Mouse (Mus musculus) CH12.LX (cell line): ENCODE results near the gene Nyx. TPM values are rescaled to one million over a fixed set of nuclear protein-coding genes. Genes with fewer than 3 reads are reported as not detected.

Source experiments
- DNase-seq: peaks from one replicate; pipeline ENCODE4 v3.0.0-alpha.2; 2013; ENCODE audit errors: extremely low read depth
- H3K27ac ChIP-seq: 2 replicates; pipeline ENCODE4 v1.5.1; 2012; ENCODE audit warnings: low read depth, mild to moderate bottlenecking, control low read depth, moderate library complexity; ENCODE audit not compliant: insufficient read depth
- H3K27me3 ChIP-seq: replicated peaks from 2 replicates; pipeline ENCODE3; 2012; ENCODE audit warnings: inconsistent platforms
- H3K36me3 ChIP-seq, 2 experiments: replicated peaks in 1 of 2; 2 replicates each; pipeline versions ENCODE3 to v1.6.1; 2012; ENCODE audit warnings: inconsistent platforms in 1 of 2, low read length in 1 of 2, mild to moderate bottlenecking in 1 of 2, mixed read lengths in 1 of 2, moderate library complexity in 1 of 2; ENCODE audit not compliant: control insufficient read depth in 1 of 2, insufficient read depth in 1 of 2
- H3K4me1 ChIP-seq, 2 experiments: 2 replicates each; pipeline ENCODE4 v1.6.1; 2012; ENCODE audit warnings: inconsistent platforms in 1 of 2, moderate library complexity in 1 of 2; ENCODE audit not compliant: insufficient read depth in 2 of 2, control insufficient read depth in 1 of 2
- H3K4me2 ChIP-seq: 2 replicates; pipeline ENCODE4 v1.6.1; 2012; ENCODE audit warnings: low read depth, mild to moderate bottlenecking, control low read depth; ENCODE audit not compliant: poor library complexity, insufficient read depth, severe bottlenecking
- H3K4me3 ChIP-seq, 3 experiments: fragments of 150-350 bp in 1 of 3; sonication (generic) in 1 of 3; replicated peaks in 1 of 3; 2 replicates each; pipeline versions ENCODE3 to v1.5.1; 2011 to 2012; ENCODE audit warnings: low read depth in 2 of 3, low read length in 2 of 3, mild to moderate bottlenecking in 2 of 3, moderate library complexity in 2 of 3, control low read depth in 1 of 3, improper control_type of control experiment in 1 of 3, inconsistent platforms in 1 of 3, mixed read lengths in 1 of 3; ENCODE audit not compliant: poor library complexity in 1 of 3
- H3K79me2 ChIP-seq: replicated peaks from 2 replicates; pipeline ENCODE4 v1.6.1; 2012; ENCODE audit warnings: mild to moderate bottlenecking, moderate library complexity; ENCODE audit not compliant: control insufficient read depth, poor library complexity, insufficient read depth, severe bottlenecking; ENCODE audit errors: extremely low read depth
- H3K9ac ChIP-seq: 2 replicates; pipeline ENCODE4 v1.6.1; 2012; ENCODE audit warnings: low read depth, mild to moderate bottlenecking, control low read depth, moderate library complexity; ENCODE audit not compliant: insufficient read depth
- H3K9me3 ChIP-seq: replicated peaks from 2 replicates; pipeline ENCODE3; 2012; ENCODE audit warnings: low read length, inconsistent platforms, mixed read lengths
- BHLHE40 ChIP-seq: IDR thresholded peaks from 2 replicates; pipeline ENCODE4 v1.6.1; 2011; ENCODE audit warnings: mild to moderate bottlenecking, low read depth, low read length, improper control_type of control experiment
- CTCF ChIP-seq, 2 experiments: IDR thresholded peaks in 1 of 2; conservative IDR thresholded peaks in 1 of 2; 2 replicates each; pipeline ENCODE4 v1.5.1; 2011 to 2012; ENCODE audit warnings: low read depth in 2 of 2, low read length in 2 of 2, improper control_type of control experiment in 1 of 2, inconsistent platforms in 1 of 2, mild to moderate bottlenecking in 1 of 2, moderate library complexity in 1 of 2
- EP300 ChIP-seq: IDR thresholded peaks from 2 replicates; pipeline ENCODE4 v1.6.1; 2011; ENCODE audit warnings: low read length, improper control_type of control experiment
- IRF4 ChIP-seq: IDR thresholded peaks from 2 replicates; pipeline ENCODE4 v1.6.1; 2014; ENCODE audit warnings: low read depth, mild to moderate bottlenecking, inconsistent platforms, low read length, improper control_type of control experiment
- JUND ChIP-seq: conservative IDR thresholded peaks from 2 replicates; pipeline ENCODE4 v1.6.1; 2011; ENCODE audit warnings: low read depth, low read length, improper control_type of control experiment
- MAFK ChIP-seq: IDR thresholded peaks from 2 replicates; pipeline ENCODE4 v1.6.1; 2011; ENCODE audit warnings: low read length, improper control_type of control experiment; ENCODE audit not compliant: insufficient replicate concordance
- MAX ChIP-seq: IDR thresholded peaks from 2 replicates; pipeline ENCODE4 v1.6.1; 2011; ENCODE audit warnings: low read length, improper control_type of control experiment
- MEF2A ChIP-seq: IDR thresholded peaks from 2 replicates; pipeline ENCODE4 v1.6.1; 2014; ENCODE audit warnings: low read depth, mild to moderate bottlenecking, inconsistent platforms, low read length, improper control_type of control experiment, borderline replicate concordance
- MXI1 ChIP-seq: IDR thresholded peaks from 2 replicates; pipeline ENCODE4 v1.6.1; 2011; ENCODE audit warnings: mild to moderate bottlenecking, low read depth, low read length, improper control_type of control experiment
- NRF1 ChIP-seq: IDR thresholded peaks from 2 replicates; pipeline ENCODE4 v1.6.1; 2014; ENCODE audit warnings: low read depth, mild to moderate bottlenecking, inconsistent platforms, low read length, improper control_type of control experiment, moderate library complexity
- PAX5 ChIP-seq: IDR thresholded peaks from 2 replicates; pipeline ENCODE4 v1.6.1; 2012; ENCODE audit warnings: low read length, inconsistent platforms, mixed read lengths
- POLR2A ChIP-seq: IDR thresholded peaks from 2 replicates; pipeline ENCODE4 v1.6.1; 2011; ENCODE audit warnings: low read depth, mild to moderate bottlenecking, improper control_type of control experiment, low read length
- RAD21 ChIP-seq: IDR thresholded peaks from 2 replicates; pipeline ENCODE4 v1.6.1; 2011; ENCODE audit warnings: low read depth, mild to moderate bottlenecking, low read length, improper control_type of control experiment, moderate library complexity
- SMC3 ChIP-seq: IDR thresholded peaks from 2 replicates; pipeline ENCODE4 v1.6.1; 2011; ENCODE audit warnings: low read depth, low read length, improper control_type of control experiment
- TCF12 ChIP-seq: IDR thresholded peaks from 2 replicates; pipeline ENCODE4 v1.6.1; 2014; ENCODE audit warnings: low read depth, mild to moderate bottlenecking, inconsistent platforms, low read length, improper control_type of control experiment
- UBTF ChIP-seq: IDR thresholded peaks from 2 replicates; pipeline ENCODE4 v1.6.1; 2012; ENCODE audit warnings: low read depth, mild to moderate bottlenecking, inconsistent platforms, low read length, improper control_type of control experiment, moderate library complexity
- USF2 ChIP-seq: conservative IDR thresholded peaks from 2 replicates; pipeline ENCODE4 v1.6.1; 2011; ENCODE audit warnings: low read depth, low read length, improper control_type of control experiment
- ZC3H11A ChIP-seq: IDR thresholded peaks from 2 replicates; pipeline ENCODE4 v1.6.1; 2012; ENCODE audit warnings: low read depth, mild to moderate bottlenecking, inconsistent platforms, low read length, improper control_type of control experiment
- ZMIZ1 ChIP-seq: IDR thresholded peaks from 2 replicates; pipeline ENCODE4 v1.6.1; 2012; ENCODE audit warnings: low read depth, mild to moderate bottlenecking, inconsistent platforms, low read length, improper control_type of control experiment
- ZNF384 ChIP-seq: IDR thresholded peaks from 2 replicates; pipeline ENCODE4 v1.6.1; 2012; ENCODE audit warnings: low read depth, low read length, improper control_type of control experiment, inconsistent platforms
- dilution Hi-C: fragments of 300-500 bp; cut with MboI; formaldehyde crosslinking; loops from 2 replicates; pipeline ENCODE4 v1.14.3; 2020; ENCODE audit warnings: low sequenced_read_pairs; ENCODE audit not compliant: extremely low pct_unique_long_range_greater_than_20kb, extremely low pct_ligation_motif_present
- in situ Hi-C: fragments of 300-500 bp; cut with MboI; formaldehyde crosslinking; loops from 3 replicates; pipeline ENCODE4 v1.14.3; 2019; ENCODE audit warnings: low sequenced_read_pairs, low pct_ligation_motif_present, low pct_unique_long_range_greater_than_20kb, mixed read lengths
- polyA plus RNA-seq: library from polyadenylated mRNA; unstranded; fragments of >175 nt; gene quantifications from 2 replicates; pipeline ENCODE4 v1.2.1, GENCODE M21; 2012; ENCODE audit warnings: low read depth; ENCODE audit not compliant: insufficient read length
- total RNA-seq, 2 experiments: library from RNA; depleted of rRNA; stranded (reverse); fragments of 300-350 nt in 1 of 2; fragments of >200 nt in 1 of 2; gene quantifications; 2 replicates each; pipeline ENCODE4 v1.2.3; 2012 to 2014

The Nyx gene
- total and polyA plus RNA-seq, 3 experiments = 0.04 TPM; not detected in 2

DNA sequence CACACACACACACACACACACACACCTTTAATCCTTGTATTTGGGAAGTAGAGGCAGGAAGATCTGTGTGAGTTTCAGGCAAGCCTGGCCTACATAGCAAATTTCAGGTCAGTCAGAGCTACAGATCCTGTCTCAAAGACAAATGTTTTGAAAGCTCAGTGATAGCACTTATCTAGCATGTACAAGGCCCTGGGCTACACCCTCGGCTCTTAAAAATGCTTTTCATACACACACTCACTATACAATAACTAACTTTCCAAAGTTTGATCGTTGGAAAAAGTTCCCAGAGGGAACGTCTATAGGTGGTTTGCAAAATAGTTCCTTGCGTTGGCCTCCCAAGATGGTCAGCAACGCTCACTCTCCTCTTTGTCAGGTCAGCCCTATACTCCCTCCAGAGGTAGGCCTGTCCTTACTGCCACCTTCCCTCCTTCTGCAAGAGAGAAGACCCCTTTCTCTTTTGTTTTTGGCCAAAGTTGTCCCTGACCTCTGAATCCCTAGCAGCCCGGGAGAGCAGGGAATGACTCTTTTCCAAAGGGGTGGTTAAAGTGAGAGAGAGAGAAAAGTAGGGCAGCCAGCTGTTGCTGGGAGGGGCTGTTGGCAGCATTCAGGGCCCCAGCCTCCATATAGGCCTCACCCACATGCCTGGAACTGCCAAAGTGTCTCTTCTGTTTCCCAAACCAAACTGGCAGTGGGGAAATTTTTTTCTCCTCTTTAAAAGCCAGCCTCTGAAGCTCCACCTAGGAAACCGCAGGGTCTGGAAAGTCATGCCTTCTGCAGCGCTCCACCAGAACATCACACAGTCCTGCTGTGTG, 29.2 kb downstream of the Nyx start:
- no peak overlapping the region for H3K4me2 ChIP-seq
- no peaks in the 10 kb centered on the region for H3K79me2 ChIP-seq
- H3K9me3 ChIP-seq = no peaks in the 10 kb centered on the region
- H3K9ac ChIP-seq = no peak overlapping the region
- H3K4me1 ChIP-seq = peaks cover 2 to 9% of the 10 kb centered on the region in 2 experiments; a peak in 2 of 4 replicates
- H3K4me3 ChIP-seq = no peak overlapping the region
- dilution Hi-C loops (no loop called here), in situ Hi-C loops (no loop called here)
- H3K27ac ChIP-seq = no peak overlapping the region
- H3K36me3 ChIP-seq = no peaks in the 10 kb centered on the region
- DNase-seq = no peak
- no peaks in the 10 kb centered on the region for H3K27me3 ChIP-seq
- TF ChIP-seq MXI1 (no peak), PAX5 (no peak), BHLHE40 (no peak), TCF12 (no peak), ZNF384 (no peak)

DNA sequence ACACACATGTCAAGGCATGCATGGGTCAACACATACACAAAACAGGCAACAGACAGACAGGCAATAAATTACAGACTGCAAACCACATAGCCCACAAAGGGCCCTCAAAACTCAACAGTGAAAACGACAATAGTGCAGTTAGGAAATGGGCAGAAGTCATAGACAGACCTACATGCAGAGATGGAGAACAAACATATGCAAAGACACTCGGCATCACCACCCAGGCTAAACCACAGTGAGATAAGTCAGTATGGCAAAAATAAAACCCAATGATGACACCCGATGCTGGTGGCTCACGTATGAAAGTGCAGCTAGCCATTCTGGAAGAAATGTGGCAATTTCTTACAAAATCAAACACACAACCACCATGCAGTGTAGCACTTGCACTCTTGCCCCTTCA, 34.4 kb downstream of the Nyx start:
- dilution Hi-C loops (no loop called here), in situ Hi-C loops (no loop called here)
- Histone ChIP-seq H3K4me2 (no peak overlapping the region), H3K27ac (no peak overlapping the region), H3K79me2 (no peaks in the 10 kb centered on the region), H3K9ac (no peak overlapping the region), H3K9me3 (no peaks in the 10 kb centered on the region), H3K27me3 (no peaks in the 10 kb centered on the region), H3K4me3 (no peak overlapping the region), H3K36me3 (no peaks in the 10 kb centered on the region), H3K4me1 (peaks cover 2 to 13% of the 10 kb centered on the region in 2 experiments; a peak in 2 of 4 replicates)
- TF ChIP-seq ZMIZ1 (no peak), RAD21 (no peak), EP300 (no peak), POLR2A (no peak), MAFK (no peak), USF2 (no peak), JUND (no peak), MXI1 (no peak), CTCF (conservative IDR thresholded peaks at IDR 0.05 in 1 of 2, IDR thresholded peaks at IDR 0.05 in 1 of 2; ENCODE audit: low read depth in 2 of 2, low read length in 2 of 2) (no peak), MAX (no peak), UBTF (no peak), NRF1 (no peak), IRF4 (no peak), MEF2A (no peak), SMC3 (no peak), ZC3H11A (no peak)
- DNase-seq = no peak
